Mouse (Mus musculus): ENCODE measurements around the gene Sdhaf2. TPM values are rescaled to one million over a fixed set of nuclear protein-coding genes. Genes with fewer than 3 reads are reported as not detected.
A peak's percentile ranks its signal among the peaks of the same experiment; 100 is the strongest.

Sdhaf2 gene
- polyA plus RNA-seq (2012; rRNA removed), result 42.1 and 42.2 TPM in 2 replicates

DNA sequence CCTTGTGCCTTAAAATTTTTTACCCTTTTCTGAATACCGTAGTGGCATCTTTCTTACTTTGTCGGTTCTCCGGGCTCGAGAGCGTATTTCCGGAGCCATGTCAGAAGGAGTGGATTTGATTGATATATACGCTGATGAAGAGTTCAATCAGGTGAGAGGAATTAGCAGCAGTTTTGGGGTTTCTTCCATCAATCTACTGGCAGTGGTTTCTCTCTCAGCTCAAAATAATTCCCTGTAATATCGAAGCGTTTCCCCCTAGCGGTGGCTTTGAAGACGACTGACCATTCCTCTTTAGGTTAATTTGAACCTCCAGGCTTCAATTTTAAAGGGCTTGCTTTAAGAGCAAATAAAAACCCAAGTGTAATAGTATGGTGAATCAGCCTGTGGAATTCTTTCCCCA is at the start of gene Sdhaf2:
Sdhaf2 (minus strand) TSS at position 233 of the 400 bp plus-strand sequence.
- under 1% methylated on average over 11 of the region's 11 CpGs for WGBS
- H3K27me3 ChIP-seq (ENCODE audit: control insufficient read depth, insufficient read depth, low read length), result no peaks in the 10 kb centered on the region
- H3K4me3 ChIP-seq (ENCODE audit: control insufficient read depth, insufficient read depth, low read length), result peak within 1 kb of the TSS; percentile 96
- no peaks in the 10 kb centered on the region; the same call in 1 of the 2 replicates for H3K4me1 ChIP-seq (replicated peaks; ENCODE audit: control insufficient read depth, insufficient read depth, low read length)
- peaks cover 11% of the 10 kb centered on the region for H3K36me3 ChIP-seq (ENCODE audit: control insufficient read depth, insufficient read depth, low read length)
- peak within 1 kb of the TSS; percentile 79 for H3K27ac ChIP-seq (ENCODE audit: control insufficient read depth, insufficient read depth, low read length)
- no peak for DNase-seq
- TF ChIP-seq CTCF (IDR thresholded peaks at IDR 0.05; ENCODE audit: borderline replicate concordance, control insufficient read depth, extremely low read depth, insufficient read depth, low read length, poor library complexity), result no peak
- no peak for TF ChIP-seq POLR2A (IDR thresholded peaks at IDR 0.05; ENCODE audit: control insufficient read depth, extremely low read depth, insufficient read depth, low read length, poor library complexity)

DNA sequence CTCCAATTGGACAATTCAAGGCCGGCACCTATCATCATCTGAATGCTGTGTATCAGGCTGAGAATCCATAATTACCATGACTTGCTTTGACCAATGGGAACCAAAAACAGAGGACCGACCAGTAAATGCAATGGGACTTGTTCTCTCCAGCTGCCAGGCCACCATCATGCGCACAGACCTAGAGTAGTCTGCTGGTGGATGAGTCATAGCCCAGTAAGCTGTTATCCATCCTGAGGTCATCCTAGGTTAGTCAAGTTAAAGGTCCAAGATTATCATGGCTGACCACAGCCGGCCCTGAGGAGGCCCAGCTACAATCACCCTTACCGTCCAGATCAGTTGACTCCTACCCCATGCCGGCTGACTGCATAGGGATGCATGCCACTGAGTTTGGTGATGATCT is 43.7 kb upstream of the Sdhaf2 start:
- Histone ChIP-seq H3K4me1 (replicated peaks; ENCODE audit: control insufficient read depth, insufficient read depth, low read length) (no peaks in the 10 kb centered on the region), H3K36me3 (ENCODE audit: control insufficient read depth, insufficient read depth, low read length) (peaks cover 5% of the 10 kb centered on the region; the same call in 1 of the 2 replicates), H3K4me3 (ENCODE audit: control insufficient read depth, insufficient read depth, low read length) (no peak overlapping the region), H3K27ac (ENCODE audit: control insufficient read depth, insufficient read depth, low read length) (no peak overlapping the region), H3K27me3 (ENCODE audit: control insufficient read depth, insufficient read depth, low read length) (no peaks in the 10 kb centered on the region)
- DNase-seq, result no peak
- WGBS, result 98% methylated on average over 6 of the region's 6 CpGs
- TF ChIP-seq CTCF (IDR thresholded peaks at IDR 0.05; ENCODE audit: borderline replicate concordance, control insufficient read depth, extremely low read depth, insufficient read depth, low read length, poor library complexity) (no peak), POLR2A (IDR thresholded peaks at IDR 0.05; ENCODE audit: control insufficient read depth, extremely low read depth, insufficient read depth, low read length, poor library complexity) (no peak)

DNA sequence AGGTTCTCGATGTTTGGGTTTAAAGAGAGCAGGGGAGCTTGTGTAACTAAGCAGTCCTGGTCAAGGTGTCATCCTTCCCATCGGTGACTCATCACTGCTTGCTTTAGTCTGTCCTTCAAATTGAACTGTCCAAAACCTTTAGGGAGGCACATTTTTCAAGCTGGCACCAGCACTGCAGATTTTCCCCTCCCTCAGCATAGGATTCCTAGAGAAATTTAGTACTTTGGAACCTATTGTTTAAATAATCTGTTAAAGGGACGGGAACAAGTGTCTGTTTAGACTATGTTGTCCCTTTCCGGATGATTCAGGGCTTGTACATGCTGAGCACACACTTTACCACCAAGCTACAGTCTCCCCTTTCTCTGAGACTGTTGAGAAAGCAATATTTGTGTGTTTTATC is 39.3 kb upstream of the Sdhaf2 start:
- Histone ChIP-seq H3K27me3 (ENCODE audit: control insufficient read depth, insufficient read depth, low read length) (no peaks in the 10 kb centered on the region), H3K4me1 (replicated peaks; ENCODE audit: control insufficient read depth, insufficient read depth, low read length) (no peaks in the 10 kb centered on the region), H3K36me3 (ENCODE audit: control insufficient read depth, insufficient read depth, low read length) (no peaks in the 10 kb centered on the region; the same call in 1 of the 2 replicates), H3K27ac (ENCODE audit: control insufficient read depth, insufficient read depth, low read length) (no peak overlapping the region), H3K4me3 (ENCODE audit: control insufficient read depth, insufficient read depth, low read length) (no peak overlapping the region)
- WGBS, result 87% methylated on average over 4 of the region's 4 CpGs
- no peak for TF ChIP-seq POLR2A (IDR thresholded peaks at IDR 0.05; ENCODE audit: control insufficient read depth, extremely low read depth, insufficient read depth, low read length, poor library complexity)
- TF ChIP-seq CTCF (IDR thresholded peaks at IDR 0.05; ENCODE audit: borderline replicate concordance, control insufficient read depth, extremely low read depth, insufficient read depth, low read length, poor library complexity), result no peak
- no peak for DNase-seq

DNA sequence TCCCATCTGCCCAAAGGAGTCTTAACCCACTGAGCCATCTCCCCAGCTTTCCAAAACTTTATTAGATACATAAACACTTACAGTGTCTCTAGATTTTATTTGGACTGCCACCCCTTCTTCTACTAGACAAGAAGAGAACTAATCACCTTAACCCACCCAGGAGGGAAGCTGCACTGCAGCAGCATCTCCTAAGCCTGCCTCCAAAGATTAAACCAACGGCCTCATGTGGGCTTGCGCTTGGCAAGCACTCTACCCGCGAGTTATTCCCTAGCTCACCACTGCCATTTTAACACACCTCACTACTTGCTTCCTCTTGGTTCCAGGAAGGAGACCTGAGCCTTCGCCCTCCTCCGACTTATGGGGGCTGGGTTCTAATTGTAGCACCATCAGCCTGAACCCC is 38.3 kb upstream of the Sdhaf2 start:
- TF ChIP-seq CTCF (IDR thresholded peaks at IDR 0.05; ENCODE audit: borderline replicate concordance, control insufficient read depth, extremely low read depth, insufficient read depth, low read length, poor library complexity), result no peak
- no peak for TF ChIP-seq POLR2A (IDR thresholded peaks at IDR 0.05; ENCODE audit: control insufficient read depth, extremely low read depth, insufficient read depth, low read length, poor library complexity)
- Histone ChIP-seq H3K4me1 (replicated peaks; ENCODE audit: control insufficient read depth, insufficient read depth, low read length) (no peaks in the 10 kb centered on the region), H3K36me3 (ENCODE audit: control insufficient read depth, insufficient read depth, low read length) (no peaks in the 10 kb centered on the region; the same call in 1 of the 2 replicates), H3K27ac (ENCODE audit: control insufficient read depth, insufficient read depth, low read length) (no peak overlapping the region), H3K4me3 (ENCODE audit: control insufficient read depth, insufficient read depth, low read length) (no peak overlapping the region), H3K27me3 (ENCODE audit: control insufficient read depth, insufficient read depth, low read length) (no peaks in the 10 kb centered on the region)
- DNase-seq, result no peak
- 83% methylated on average over 6 of the region's 6 CpGs for WGBS

DNA sequence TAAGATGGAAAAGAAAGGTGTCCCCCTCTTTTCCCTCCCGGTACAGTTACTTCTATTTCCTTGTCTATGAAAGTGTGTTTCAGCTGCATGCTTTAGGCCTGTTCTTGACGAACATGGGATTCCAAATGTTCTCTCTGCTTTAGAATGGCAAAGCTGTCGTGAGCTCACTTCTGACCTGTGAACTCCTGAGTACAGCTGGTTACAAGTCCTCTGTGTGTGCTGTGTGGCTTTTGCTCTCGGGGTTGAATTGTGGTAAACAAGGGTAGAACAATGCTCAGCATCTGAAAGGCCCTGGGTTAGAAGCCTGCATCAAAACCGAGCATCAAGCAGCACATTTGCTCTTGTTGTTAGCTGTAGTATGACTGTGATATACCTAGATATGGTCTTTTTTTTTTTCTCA is 36.4 kb upstream of the Sdhaf2 start:
- Histone ChIP-seq H3K4me3 (ENCODE audit: control insufficient read depth, insufficient read depth, low read length) (no peak overlapping the region), H3K27me3 (ENCODE audit: control insufficient read depth, insufficient read depth, low read length) (no peaks in the 10 kb centered on the region), H3K27ac (ENCODE audit: control insufficient read depth, insufficient read depth, low read length) (no peak overlapping the region), H3K4me1 (replicated peaks; ENCODE audit: control insufficient read depth, insufficient read depth, low read length) (no peaks in the 10 kb centered on the region), H3K36me3 (ENCODE audit: control insufficient read depth, insufficient read depth, low read length) (no peaks in the 10 kb centered on the region)
- whole genome bisulfite sequencing, result 73% methylated on average over 5 of the region's 5 CpGs
- no peak for TF ChIP-seq POLR2A (IDR thresholded peaks at IDR 0.05; ENCODE audit: control insufficient read depth, extremely low read depth, insufficient read depth, low read length, poor library complexity)
- TF ChIP-seq CTCF (IDR thresholded peaks at IDR 0.05; ENCODE audit: borderline replicate concordance, control insufficient read depth, extremely low read depth, insufficient read depth, low read length, poor library complexity), result no peak
- DNase-seq, result no peak

DNA sequence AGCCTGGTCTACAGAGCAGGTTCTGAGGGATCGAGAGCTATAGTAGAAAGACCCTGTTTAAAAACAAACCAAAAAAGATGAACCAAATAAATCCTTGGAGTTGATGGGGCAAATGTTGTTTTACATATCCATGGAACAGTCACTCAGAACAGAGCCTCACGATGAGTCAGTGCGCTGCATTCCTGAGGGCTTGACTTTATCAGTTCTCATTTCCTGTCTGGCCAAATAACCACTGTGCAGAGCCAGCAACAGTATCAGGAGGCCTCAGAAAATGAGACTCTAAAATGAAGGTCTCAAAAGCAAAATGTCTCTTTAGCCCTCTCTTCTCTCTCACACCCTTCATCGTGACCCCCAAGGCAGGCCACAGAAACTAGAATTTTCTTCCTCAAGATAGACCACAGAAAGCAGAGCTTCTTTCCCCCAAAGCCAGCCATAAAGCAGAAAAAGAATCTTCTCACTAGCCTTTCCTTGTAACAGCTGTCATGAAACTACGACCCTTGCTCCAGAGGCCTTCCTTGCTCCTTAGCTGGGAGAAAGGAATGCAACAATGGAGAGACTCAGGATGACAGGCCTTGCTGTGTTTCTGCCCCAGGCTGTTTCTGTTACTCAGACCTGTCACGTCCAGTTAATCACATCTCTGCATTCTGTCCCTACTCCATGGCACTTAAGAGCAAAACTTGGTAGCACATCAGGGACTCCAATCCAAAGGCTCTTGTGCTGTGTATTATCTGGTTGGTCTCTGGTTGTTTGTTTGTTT is 35.8 kb upstream of the Sdhaf2 start:
- no peaks in the 10 kb centered on the region for H3K27me3 ChIP-seq (ENCODE audit: control insufficient read depth, insufficient read depth, low read length)
- no peak overlapping the region for H3K27ac ChIP-seq (ENCODE audit: control insufficient read depth, insufficient read depth, low read length)
- no peak for DNase-seq
- H3K4me1 ChIP-seq (replicated peaks; ENCODE audit: control insufficient read depth, insufficient read depth, low read length), result no peaks in the 10 kb centered on the region; the same call in 1 of the 2 replicates
- H3K36me3 ChIP-seq (ENCODE audit: control insufficient read depth, insufficient read depth, low read length), result no peaks in the 10 kb centered on the region
- no peak overlapping the region for H3K4me3 ChIP-seq (ENCODE audit: control insufficient read depth, insufficient read depth, low read length)
- WGBS, result 87% methylated on average over 6 of the region's 6 CpGs
- no peak for TF ChIP-seq POLR2A (IDR thresholded peaks at IDR 0.05; ENCODE audit: control insufficient read depth, extremely low read depth, insufficient read depth, low read length, poor library complexity)
- TF ChIP-seq CTCF (IDR thresholded peaks at IDR 0.05; ENCODE audit: borderline replicate concordance, control insufficient read depth, extremely low read depth, insufficient read depth, low read length, poor library complexity), result no peak

Data from thymus, adult 2 months (tissue).